9 mouse cellular contexts compared by ENCODE assay signal in the genomic region with DNA sequence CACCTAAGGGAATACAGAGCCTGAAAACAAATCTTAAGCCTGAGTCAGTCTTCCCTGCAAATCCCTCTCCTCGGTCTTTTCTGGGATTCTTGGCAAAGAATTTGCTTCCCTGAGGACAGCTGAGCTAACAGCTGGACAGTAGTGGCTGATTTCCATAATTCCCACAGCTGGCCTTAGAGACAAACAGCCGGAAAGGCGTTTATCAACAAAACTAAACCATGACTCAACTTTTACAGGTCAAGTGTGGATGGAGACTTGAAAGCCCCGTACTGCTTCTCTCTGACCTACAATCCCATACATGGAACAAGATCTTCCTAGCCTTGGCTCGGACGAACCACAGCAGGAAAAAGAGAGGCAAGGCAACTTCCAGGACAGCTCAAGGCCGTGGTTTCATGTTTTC. TPM values are rescaled to one million over a fixed set of nuclear protein-coding genes. Genes with fewer than 3 reads are reported as not detected.
DNase-seq lines count a peak whose midpoint lies in the region; ATAC-seq lines count a peak whose summit lies in the region.
"Had no signal": no experiment of that assay in that cellular context is flagged by ENCODE, and none has a peak within 500 bp of the region (broad histone marks: within the 10 kb centered on the region; RNA-seq: fewer than 3 reads in every experiment).

No protein-coding gene starts in this region.

- H3K9ac ChIP-seq in kidney, embryonic 15.5 days, result no peak overlapping the region
- no peak overlapping the region for H3K9ac ChIP-seq in stomach, embryonic 16.5 days (ENCODE audit: low read length)
- H3K9ac ChIP-seq: forebrain, embryonic 15.5 days had no signal

- no peak overlapping the region for H3K4me3 ChIP-seq in heart, embryonic 10.5 days
- no peak overlapping the region for H3K4me3 ChIP-seq in kidney, embryonic 15.5 days (replicated peaks)
- no peak overlapping the region for H3K4me3 ChIP-seq in stomach, embryonic 16.5 days (replicated peaks; ENCODE audit: low read length)
- H3K4me3 ChIP-seq: forebrain, embryonic 15.5 days had no signal

- no peaks in the 10 kb centered on the region; the same call in 1 of the 2 replicates for H3K36me3 ChIP-seq in heart, embryonic 10.5 days
- 0 out of 2 replicates have a peak, but pooled peaks cover 5% of the 10 kb centered on the region for H3K36me3 ChIP-seq in kidney, embryonic 15.5 days
- no peaks in the 10 kb centered on the region for H3K36me3 ChIP-seq in stomach, embryonic 16.5 days (ENCODE audit: control insufficient read depth, insufficient read depth, low read length)
- H3K36me3 ChIP-seq: forebrain, embryonic 15.5 days had no signal

- ATAC-seq in kidney, embryonic 15.5 days (replicated peaks; ENCODE audit: low FRiP score), result no peak
- peak; percentile 26; the same call in 1 of the 2 replicates for ATAC-seq in stomach, embryonic 16.5 days (ENCODE audit: insufficient read depth, low FRiP score)
- ATAC-seq: forebrain, embryonic 15.5 days had no signal

- peak overlapping the region; percentile 70 for H3K27ac ChIP-seq in heart, embryonic 10.5 days
- H3K27ac ChIP-seq in kidney, embryonic 15.5 days, result 0 out of 2 replicates have a peak overlapping the region, but pooled peaks have one; percentile 4
- peak overlapping the region; percentile 41 for H3K27ac ChIP-seq in stomach, embryonic 16.5 days (ENCODE audit: low read length)
- H3K27ac ChIP-seq: forebrain, embryonic 15.5 days had no signal

- no peaks in the 10 kb centered on the region for H3K9me3 ChIP-seq in heart, embryonic 10.5 days
- H3K9me3 ChIP-seq in kidney, embryonic 15.5 days (replicated peaks), result no peaks in the 10 kb centered on the region
- no peaks in the 10 kb centered on the region for H3K9me3 ChIP-seq in stomach, embryonic 16.5 days (replicated peaks; ENCODE audit: control insufficient read depth, low read length)
- H3K9me3 ChIP-seq: forebrain, embryonic 15.5 days had no signal

- no peaks in the 10 kb centered on the region for H3K27me3 ChIP-seq in heart, embryonic 10.5 days (ENCODE audit: insufficient read depth, poor library complexity, severe bottlenecking)
- no peaks in the 10 kb centered on the region for H3K27me3 ChIP-seq in kidney, embryonic 15.5 days
- H3K27me3 ChIP-seq in stomach, embryonic 16.5 days (ENCODE audit: control insufficient read depth, insufficient read depth, low read length), result no peaks in the 10 kb centered on the region
- H3K27me3 ChIP-seq: forebrain, embryonic 15.5 days had no signal

- H3K4me1 ChIP-seq in heart, embryonic 10.5 days, result peaks cover 92% of the 10 kb centered on the region
- peaks cover 51% of the 10 kb centered on the region for H3K4me1 ChIP-seq in kidney, embryonic 15.5 days
- peaks cover 27% of the 10 kb centered on the region for H3K4me1 ChIP-seq in stomach, embryonic 16.5 days (ENCODE audit: control insufficient read depth, insufficient read depth, low read length)
- H3K4me1 ChIP-seq: forebrain, embryonic 15.5 days had no signal

- WGBS in heart, embryonic 10.5 days, result 68% methylated on average over 7 of the region's 7 CpGs
- WGBS in kidney, embryonic 15.5 days, result 65% methylated on average over 7 of the region's 7 CpGs
- WGBS in stomach, embryonic 16.5 days, result 55% methylated on average over 7 of the region's 7 CpGs

- peak; percentile 38 for DNase-seq in ovary, postnatal 14 days (ENCODE audit: low spot score)
- DNase-seq in ovary, postnatal 36 days (ENCODE audit: low spot score), result no peak
- no peak for DNase-seq in heart, embryonic 10.5 days (ENCODE audit: low spot score)
- DNase-seq in spleen, postnatal 4 days (ENCODE audit: low spot score in 2 of 2), result no peak
- no peak for DNase-seq in thymus, postnatal 0 days (ENCODE audit: low spot score)
- DNase-seq: layer of hippocampus, adult 9-11 months had no signal

- H3K4me2 ChIP-seq in kidney, embryonic 15.5 days, result no peak overlapping the region
- H3K4me2 ChIP-seq in stomach, embryonic 16.5 days (ENCODE audit: low read depth, low read length), result no peak overlapping the region
- H3K4me2 ChIP-seq: forebrain, embryonic 15.5 days had no signal

RNA-seq across cellular contexts. Expression of a gene that starts 50.6 kb away (rescaled TPM):
- polyA plus RNA-seq in heart, embryonic 10.5 days (2016; fragmentation: Nextera tagmentation; extraction: Ambion mirVana), result 33.5 and 36.3 TPM in 2 replicates
- polyA plus RNA-seq in kidney, embryonic 15.5 days (2015; fragmentation: Nextera tagmentation; extraction: Ambion mirVana), result 31.1 and 31.4 TPM in 2 replicates
- 18.6 and 20.3 TPM in 2 replicates for polyA plus RNA-seq in stomach, embryonic 16.5 days (2015; fragmentation: Nextera tagmentation; extraction: Ambion mirVana)
- polyA plus RNA-seq in thymus, postnatal 0 days (2015; fragmentation: Nextera tagmentation; extraction: Ambion mirVana), result 6.2 and 6.6 TPM in 2 replicates

Comparison
In these comparisons a context has a peak if more than half of its experiments do, and no peak if none do; other contexts are left out.
1. H3K27ac ChIP-seq: peak in every context shown above with its lines; median percentile 70 in heart, embryonic 10.5 days; 41 in stomach, embryonic 16.5 days; 4 in kidney, embryonic 15.5 days.